Mouse (Mus musculus) layer of hippocampus, postnatal 14 days (tissue): ENCODE measurements around the gene Abca14. TPM values are rescaled to one million over a fixed set of nuclear protein-coding genes. Genes with fewer than 3 reads are reported as not detected.

Experiments used
- DNase-seq, 2 experiments: peaks; one replicate each; pipeline ENCODE4 v3.0.0; 2021 to 2022; ENCODE audit warnings: low spot score in 2 of 2, mixed read lengths in 1 of 2
- long read RNA-seq, 2 experiments: library from polyadenylated mRNA; stranded (forward); transcript quantifications; one replicate each; pipeline ENCODE4 v2.0.0; 2021
- total RNA-seq, 2 experiments: library from RNA; stranded (reverse); gene quantifications; 2 replicates each; pipeline ENCODE4 v1.2.3; 2021

Gene Abca14
- not detected for total RNA-seq
- long read RNA-seq, experiment 1 = 0 reads
- long read RNA-seq, experiment 2 = 0 reads

DNA sequence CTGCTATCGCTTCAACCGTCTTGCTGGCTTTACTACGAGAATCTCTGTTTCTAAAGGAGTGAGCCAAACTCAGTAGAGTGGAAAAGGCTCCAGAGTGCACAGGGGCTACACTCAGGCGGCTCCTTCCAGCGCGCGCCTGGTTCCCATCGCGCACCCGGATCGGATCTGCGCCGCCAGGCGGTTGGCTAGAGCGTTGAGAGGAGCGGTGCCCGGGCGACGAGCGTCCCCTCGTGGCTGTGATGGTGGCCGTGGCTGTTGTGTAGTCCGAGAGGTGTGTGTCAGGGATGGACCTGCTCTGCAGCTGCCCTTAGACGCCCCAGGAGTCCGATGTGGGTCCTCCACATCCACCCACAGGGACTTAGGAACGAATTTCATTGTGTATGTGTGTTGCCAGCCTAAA, at the start of gene Abca14:
TSS of gene Abca14 (plus strand) at position 173 of the 400 bp plus-strand sequence.
- DNase-seq = peak; percentile 88 to 89

DNA sequence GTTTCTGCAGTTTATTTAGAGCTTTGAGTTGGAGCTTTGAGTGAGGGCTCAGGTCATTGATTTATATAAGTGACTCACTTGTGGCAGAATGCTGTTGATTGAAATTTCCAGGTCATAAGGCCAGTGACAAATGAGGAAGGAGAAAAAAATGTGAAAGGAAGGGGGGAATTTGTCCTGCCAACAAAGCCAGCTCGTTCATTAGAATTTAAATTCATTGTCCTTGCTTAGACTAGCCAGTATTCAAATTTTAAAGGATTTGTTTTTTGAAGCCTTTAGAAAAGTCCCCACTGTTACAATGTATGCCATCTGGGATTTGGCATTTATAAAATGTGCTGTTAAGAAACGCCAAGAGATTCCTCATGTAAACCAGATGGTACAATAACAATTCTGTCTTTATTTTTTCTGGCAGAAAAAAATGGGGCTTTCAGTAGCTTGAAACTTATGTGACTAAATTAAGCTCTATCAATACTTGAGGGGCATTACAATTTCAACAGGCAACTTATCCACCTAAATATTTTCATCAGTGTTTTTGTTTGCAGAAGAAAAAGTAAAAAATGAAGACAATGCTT, 46.8 kb upstream of the Abca14 start:
- peak in 1 of 2 experiments; percentile 75 for DNase-seq

DNA sequence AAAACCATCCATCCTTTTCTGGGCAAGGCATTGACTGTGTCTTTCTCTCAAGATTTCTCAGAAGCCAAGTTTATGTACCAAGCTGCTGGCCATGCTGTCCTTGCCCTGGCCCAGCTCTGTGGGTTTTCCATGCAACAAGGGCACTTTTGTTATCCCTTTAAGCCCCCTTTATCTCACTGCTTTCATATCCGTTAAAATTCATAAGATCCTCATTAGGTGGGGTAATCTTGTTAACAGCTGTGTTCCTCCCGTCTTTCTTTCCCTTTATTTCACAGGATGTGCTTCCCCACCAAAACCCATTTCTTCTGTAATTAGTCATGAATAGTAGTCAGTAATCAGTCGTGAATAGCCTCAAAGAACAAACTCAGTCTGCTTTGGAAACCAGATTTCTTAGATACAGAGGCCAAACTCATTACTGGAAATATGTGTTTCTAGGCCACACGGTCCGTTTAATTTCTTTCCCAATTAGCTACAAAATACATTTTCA, 46.1 kb upstream of the Abca14 start:
- DNase-seq = no peak

DNA sequence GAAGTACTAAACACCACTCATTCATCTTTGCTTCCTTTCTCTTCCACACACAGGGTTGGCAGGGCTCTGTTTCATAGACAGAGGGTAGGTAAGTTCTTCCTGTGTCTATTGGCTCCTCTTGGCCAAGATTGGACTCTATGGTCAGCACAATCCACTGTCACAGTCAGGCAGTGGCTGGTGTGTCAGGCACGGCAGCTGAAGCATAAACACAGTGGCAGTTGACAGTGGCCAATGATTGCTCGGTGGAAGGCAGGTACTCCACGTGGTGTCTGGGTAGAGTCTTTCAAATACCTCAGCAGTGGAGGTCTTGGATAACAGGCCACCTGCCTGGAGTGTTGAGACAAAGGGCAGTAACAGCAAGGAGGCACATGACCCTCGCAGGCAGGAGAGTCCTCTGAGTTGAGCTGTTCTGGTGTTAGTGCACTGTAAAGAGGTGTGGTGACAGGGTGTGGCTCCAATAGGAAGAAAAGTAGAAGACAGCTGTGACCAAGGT, 45.6 kb upstream of the Abca14 start:
- DNase-seq = no peak

DNA sequence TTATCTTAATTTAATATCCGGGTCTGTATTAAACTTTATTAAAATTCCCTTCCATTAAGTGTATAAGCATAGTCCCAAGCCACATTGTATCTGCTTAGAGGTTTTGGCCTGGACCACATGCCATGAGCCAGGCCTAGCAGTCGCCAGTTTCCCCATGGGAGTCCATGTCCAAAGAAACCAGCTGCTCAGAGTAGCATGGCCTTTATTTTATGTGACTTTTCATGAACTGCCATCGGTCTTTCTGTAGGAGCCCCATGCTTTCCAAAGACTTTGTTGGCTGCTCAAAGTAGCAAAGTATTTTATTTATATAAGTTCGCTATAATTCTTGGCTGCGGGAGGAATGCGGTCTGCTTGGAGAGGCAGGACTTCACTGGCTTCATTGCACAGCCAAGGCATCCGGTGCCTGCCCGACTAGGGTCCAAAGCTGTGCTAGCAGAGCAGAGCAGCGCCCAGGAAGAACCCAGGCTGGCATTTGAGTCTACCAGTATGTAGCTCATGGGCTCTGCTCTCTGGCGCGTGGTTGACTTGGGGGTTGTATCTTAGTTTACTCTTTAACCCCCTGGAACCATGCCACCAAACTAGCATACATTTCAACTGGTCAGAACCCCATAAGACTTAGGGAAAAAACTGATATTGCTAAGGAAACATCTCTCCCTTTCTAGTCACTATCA, 40.0 kb upstream of the Abca14 start:
- no peak for DNase-seq

DNA sequence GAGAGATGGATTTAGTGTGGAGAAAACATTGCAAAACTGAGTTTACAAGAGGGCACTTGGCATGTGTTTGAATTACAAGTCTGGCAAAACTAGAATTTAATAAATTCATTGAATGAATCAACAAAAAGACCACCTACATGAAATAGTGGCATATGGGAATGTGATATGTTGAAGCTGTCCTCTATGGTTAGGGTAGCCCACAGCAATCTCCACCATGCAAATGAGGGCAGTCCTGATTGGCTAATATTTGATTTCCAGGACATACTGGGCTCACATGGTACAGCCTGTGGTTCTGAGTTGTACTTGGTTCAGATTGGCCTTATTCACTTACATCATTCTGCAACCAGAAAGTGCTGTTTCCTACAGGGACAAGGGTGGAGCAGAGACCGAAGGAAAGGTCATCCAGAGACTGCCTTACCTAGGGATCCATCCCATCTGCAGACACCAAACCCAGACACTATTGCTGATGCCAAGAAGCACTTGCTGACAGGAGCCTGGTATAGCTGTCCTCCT, 31.5 kb upstream of the Abca14 start:
- DNase-seq = no peak

DNA sequence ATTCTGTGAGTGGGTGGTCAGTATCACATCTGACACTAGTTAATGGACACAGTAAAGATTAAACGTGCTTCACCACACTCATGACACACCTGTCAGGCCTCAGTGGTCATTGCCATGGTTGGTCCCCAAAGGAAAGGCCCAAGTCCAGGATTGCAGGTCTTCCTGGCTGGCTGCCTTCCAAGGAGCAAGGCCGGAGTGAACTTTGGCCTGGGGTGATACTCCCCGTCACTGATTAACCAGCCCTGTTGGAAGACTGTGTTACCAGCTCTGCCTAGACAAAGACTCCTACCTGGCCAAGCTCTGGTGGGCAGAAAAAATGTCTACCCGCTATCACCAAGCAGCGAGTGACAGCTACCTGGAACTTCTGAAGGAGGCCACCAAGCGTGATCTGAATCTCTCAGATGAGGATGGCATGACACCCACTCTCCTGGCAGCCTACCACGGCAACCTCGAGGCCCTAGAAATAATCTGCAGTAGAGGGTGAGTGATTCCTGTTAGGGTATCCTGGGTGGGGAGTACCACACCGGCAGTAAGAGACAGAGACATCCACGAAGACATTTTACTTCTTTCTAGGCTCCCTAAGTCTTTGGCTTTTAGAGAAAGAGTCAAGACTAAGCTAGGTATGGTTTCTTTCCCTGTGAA, 30.0 kb upstream of the Abca14 start, which contains the start of gene Anks4b:
TSS of gene Anks4b (plus strand) at position 256 of the 642 bp plus-strand sequence.
- DNase-seq = no peak

DNA sequence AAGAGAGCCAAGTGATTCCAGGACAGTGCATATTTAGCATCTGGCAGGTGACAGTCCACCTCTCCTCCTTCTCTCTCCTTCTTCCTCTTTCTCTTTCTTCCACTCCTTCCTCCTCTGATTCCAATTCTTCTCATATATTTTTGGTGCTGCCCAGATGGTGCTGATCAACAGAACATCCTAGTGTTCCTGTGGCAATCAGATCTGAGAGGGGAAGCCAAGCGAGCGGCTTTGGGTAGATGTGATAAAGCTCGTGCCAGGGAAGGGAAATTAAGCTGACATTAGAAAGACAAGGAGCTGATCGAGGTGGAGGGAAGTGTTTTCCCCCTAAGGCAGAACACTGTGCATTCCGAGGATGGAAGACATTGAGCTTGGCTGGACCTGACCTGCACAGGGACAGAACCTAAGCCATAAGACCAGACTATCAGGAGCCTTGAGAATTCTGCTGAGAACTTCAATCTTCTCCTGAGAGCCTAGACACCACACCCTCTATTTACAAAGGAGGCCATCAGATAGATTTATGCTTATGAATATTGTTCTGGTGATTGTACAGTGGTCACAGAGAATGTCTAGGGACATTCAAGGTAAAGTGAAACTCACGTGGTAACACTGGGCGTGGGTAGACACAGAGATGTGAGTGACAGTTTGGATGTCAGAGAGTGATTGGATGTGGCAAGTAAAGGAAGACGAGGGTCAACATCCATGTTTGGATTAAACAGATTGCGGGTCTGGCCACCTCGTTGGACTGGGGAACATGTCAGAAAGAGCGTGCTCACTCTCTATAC, 28.8 kb upstream of the Abca14 start:
- DNase-seq = no peak

DNA sequence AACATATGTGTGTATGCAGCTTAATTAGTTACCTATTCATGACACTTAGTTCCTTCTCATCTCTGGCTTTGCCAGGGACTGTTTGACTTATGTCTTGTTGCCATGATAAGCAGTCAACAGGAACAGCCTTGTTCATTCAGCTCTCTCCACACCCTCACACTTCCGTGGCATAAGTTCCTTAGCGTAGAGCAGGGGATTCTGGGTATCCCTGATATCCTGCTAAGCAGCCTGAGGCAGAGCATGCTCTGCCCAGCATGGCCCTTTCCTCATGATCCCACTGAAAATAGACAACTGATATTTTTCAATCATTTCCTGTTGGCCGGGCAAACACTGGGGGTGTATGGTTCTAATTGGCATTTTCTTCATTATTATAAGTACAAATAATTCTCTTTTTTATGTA, 26.1 kb upstream of the Abca14 start:
- no peak for DNase-seq

DNA sequence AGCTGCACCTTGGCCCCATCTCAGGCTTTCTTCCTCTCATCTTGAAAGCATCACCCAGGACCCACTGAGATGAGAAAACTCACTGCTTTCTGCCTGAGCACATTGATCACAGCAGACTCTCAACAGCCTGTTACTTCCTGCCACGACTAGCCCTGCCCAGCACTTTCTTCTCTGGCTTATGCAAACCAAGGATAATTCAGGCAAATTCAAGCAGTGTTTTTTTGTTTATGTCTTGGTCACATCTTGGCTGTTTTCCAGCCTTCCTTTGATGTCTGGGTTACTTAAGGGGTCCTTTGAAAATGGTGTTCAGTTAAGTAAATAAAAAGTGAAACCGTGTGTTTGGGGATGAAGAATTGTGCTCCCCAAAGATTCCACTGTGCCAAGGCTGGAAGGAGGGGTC, 24.8 kb upstream of the Abca14 start:
- DNase-seq = no peak

DNA sequence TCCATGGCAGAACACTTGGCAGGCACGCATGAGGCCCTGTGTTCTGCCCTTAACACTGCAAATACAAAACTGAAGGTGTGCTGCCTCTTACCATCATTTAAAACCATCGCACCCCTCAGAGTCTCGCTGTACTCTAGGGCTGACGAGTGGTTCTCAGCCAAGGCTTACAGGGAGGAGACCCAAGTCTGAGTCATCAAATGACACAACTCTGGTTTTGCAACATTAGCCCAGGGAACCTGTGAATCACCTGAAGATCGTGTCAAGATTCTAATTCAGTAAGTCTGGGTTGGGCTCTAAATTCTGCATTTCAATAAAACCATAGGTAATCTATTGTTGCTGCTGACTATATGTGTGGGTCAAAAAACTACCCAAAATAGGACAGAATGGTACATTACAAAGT, 23.2 kb upstream of the Abca14 start:
- DNase-seq = no peak

DNA sequence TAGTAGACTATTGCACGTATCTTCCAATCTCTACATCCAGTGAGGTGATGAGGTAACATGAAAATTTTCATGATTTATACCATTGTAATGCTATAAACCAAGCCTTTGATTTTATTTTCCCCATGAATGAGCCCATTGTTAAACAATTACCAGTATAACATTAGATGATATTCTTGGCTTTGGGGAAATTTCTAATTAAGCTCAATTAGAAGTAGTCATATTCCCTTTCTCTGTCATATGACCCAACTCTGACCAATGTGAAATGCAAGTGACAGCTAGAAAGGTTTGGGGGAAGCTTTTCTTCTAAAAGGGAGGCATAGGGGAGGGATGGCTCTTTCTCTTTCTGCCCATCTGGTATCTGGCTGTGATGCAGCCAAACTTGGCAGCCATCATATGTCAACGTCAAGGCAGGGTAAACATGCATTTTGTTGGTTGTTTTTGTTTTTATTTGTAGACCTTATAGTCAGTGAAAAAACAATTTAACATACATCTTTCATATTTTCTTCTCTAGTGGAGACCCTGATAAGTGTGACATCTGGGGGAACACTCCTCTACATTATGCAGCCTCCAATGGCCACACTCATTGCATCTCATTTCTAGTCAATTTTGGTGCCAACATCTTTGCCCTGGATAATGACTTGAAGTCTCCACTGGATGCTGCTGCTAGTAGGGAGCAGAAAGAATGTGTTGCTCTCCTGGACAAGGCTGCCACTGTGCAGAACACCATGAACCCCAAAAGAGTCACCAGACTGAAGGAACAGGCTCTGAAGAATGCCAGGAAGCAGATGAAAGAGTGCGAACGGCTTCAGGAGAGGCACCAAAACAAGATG, 22.1 kb upstream of the Abca14 start:
- DNase-seq = no peak

DNA sequence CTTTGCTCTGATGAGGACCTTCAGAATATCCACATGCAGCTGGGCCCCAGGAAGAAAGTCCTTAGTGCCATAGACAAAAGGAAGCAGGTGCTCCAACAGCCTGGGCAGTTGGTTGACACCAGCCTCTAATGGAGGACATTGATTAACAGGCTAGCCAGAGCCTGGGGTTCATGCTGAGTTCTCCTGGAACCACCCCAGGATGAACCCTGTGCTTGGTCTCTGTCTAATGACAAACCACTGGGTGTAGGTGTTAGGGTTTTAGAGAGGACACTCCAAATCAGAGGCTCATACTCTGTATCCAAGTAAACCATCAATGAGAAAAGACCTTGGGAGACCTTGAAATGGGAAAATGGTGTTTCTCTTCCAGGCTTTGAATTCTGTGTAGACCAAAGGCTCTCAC, 20.9 kb upstream of the Abca14 start:
- DNase-seq = no peak

DNA sequence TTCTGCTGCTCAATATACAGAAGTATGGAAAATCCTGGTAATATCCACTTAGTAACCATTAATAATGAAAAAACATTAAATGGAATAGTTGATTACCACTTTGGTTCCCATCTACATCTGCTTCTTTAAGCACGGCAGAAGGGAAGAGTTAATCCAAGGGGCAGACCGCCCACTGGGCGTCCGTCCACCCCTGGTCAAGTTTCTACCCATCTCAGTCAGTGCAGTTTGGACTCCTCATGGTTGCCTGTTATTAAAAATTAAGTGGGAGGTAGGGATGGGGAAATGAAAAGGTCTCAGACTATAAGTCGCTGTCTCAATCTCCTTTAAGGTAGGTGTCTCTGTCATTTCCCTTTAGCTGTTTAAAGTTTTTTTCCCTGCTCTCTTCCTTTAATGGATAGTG, 14.8 kb upstream of the Abca14 start:
- DNase-seq = no peak

DNA sequence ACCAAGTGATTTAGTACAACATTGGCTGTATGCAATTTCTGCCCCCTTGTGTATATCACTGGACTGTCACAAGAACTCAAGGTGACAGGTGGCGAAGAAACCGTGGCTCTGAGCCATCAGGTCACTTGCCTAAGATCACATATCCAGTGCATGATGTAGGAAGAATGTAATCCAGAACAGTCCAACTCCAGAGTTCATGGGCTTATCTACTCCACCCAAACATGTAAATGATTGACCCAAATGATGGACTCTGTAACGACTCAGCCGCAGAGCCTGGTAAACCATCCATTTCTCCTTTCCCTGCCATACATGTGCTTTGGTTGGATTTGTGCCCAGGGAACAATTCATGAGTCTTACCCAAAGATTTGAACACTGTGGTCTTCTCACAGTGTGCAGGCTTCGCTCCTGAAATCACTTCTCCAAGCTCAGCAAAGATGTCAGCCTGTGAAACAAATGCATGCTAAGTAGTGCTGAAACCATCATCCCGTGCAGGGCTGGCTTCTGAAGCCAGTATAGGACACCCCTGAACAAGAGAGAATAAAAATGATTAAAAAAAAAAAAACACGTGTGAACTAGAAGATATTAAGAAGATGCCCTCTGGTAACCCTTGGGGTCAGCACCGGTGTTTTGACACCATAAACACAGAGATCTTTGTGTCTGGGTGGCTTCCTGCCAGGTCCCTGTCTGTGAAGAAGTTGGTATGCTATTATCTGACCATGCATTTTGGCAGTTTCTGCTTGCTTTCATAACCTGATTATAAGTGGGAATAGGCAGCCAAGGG, 14.2 kb upstream of the Abca14 start:
- DNase-seq = no peak

DNA sequence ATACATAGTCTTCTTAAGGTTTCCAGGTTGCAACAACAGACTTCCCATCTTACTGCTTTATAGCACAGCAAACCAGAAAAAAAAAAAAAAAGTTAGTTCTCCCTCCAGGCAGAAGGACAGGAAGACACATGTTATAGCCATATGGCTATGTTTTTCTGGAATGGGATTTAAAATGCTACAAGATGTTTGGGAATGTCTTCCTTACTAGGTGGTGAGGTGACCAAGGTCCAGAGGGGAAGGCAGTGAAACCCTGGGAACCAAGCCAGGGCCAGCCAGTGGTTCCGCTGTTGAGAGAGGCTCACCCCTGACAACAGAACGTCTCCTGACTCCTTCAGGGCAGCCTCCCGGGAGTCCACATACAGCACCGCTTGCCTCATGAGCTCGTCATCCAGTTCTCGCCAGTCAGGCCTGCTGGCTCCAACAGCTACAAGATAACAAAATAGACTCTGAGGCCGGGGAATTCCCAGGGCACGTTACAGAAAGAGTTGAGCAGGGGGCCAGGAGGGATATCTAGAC, 13.6 kb upstream of the Abca14 start:
- no peak for DNase-seq

DNA sequence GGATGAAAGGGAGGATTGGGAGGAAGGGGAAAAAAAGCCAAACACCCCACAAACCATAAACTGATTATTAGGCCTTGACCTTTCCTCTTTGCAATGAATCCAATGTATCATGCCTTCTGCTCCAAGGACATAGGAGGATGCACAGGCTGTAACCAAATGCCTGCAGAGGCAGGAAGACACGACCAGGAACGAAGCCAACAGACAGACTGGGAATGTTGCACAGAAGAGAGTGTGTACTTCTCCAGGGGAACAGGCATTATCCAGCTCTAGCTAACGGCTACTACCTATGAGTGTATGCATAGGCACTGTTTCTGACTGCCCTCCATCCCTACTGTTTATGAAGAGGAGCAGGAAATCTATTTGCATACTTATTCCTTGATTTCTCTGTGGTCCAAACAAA, 11.6 kb upstream of the Abca14 start:
- DNase-seq = no peak

DNA sequence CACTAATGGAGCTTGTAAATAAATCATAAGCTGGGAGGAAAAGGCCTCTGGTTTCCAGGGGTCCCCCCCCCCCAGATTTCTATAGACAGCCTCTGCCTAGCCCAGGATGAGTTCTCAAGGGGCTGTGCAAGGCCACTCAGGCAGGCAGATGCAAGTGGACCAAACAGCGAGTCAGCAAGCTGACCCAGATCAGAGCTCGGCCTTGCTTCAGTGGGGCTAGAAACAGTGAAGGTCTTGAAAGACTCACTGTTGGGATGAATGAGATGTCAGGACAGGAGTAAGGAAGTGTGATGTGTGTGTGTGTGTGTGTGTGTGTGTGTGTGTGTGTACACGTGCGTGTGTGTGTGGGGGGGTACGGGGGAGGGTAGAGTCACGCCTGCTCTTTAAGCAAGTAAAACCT, 10.9 kb upstream of the Abca14 start:
- DNase-seq = no peak

DNA sequence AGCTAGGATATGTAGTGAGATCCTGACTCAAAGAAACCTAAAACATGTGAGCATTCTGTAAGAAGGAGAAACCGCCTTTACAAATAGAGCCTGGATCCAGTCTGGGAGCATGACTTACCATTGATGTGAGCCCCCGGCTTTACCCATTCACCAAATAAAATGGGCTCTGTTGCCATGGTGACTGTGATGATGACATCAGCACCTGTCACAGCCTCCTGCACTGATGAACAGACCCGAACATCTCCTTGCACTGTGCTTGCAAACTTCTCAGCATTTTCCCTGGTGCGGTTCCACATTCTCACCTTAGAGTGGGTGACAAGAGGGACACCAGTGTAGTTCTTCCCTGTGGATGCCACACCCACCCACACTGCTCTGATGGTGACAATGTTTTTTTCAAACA, 8.6 kb upstream of the Abca14 start:
- no peak for DNase-seq
